Mouse (Mus musculus): Measurements from ENCODE around the gene Ccdc187. TPM values are rescaled to one million over a fixed set of nuclear protein-coding genes. Genes with fewer than 3 reads are reported as not detected.

Ccdc187 gene
- polyA plus RNA-seq, 1 experiment = not detected

- H3K27ac ChIP-seq (ENCODE audit: insufficient read depth, low read length) = no peak overlapping the region
- no peak for TF ChIP-seq POLR2A (IDR thresholded peaks at IDR 0.05; ENCODE audit: low read depth, low read length)
- TF ChIP-seq CTCF (IDR thresholded peaks at IDR 0.05; ENCODE audit: extremely low read depth, insufficient read depth, insufficient read length, insufficient replicate concordance) = no peak
- no peaks in the 10 kb centered on the region for H3K4me1 ChIP-seq (ENCODE audit: control insufficient read depth, insufficient read depth, insufficient read length)
- no peak for DNase-seq (ENCODE audit: low read depth in 1 of 2, low spot score in 2 of 2)
- WGBS = 75% methylated on average over 5 of the region's 5 CpGs
- no peak overlapping the region for H3K4me3 ChIP-seq (ENCODE audit: extremely low read depth, insufficient read depth, insufficient read length)
- no peaks in the 10 kb centered on the region for H3K27me3 ChIP-seq (ENCODE audit: control insufficient read depth, insufficient read depth, low read length)
- no peaks in the 10 kb centered on the region for H3K36me3 ChIP-seq (ENCODE audit: control insufficient read depth, insufficient read depth, low read length)
Observed at GRCm38 (mm10) chr2:26300161-26300807, 5.9 kb upstream of the Ccdc187 start.

DNA sequence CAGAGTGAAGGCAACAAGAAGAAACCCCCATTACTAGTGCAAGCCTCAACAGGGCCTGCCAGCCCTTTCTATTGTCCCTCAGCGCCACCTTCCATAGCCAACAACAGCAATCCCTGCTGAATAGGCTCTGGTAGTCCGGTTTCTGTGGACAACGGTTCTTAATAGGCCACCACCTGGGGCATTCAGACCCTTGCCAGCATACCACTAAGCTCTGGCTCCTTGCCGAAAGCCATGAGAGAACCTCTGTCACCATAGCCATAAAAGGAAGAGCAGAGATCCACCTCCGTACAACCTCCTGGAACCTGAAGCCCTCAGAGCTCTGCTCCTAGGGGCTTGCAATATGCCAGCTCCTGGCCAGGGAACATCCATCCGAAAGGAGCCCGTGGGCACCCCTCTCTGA lies 5.0 kb upstream of the Ccdc187 start:
- Histone ChIP-seq H3K4me3 (ENCODE audit: extremely low read depth, insufficient read depth, insufficient read length) (no peak overlapping the region), H3K27me3 (ENCODE audit: control insufficient read depth, insufficient read depth, low read length) (no peaks in the 10 kb centered on the region), H3K36me3 (ENCODE audit: control insufficient read depth, insufficient read depth, low read length) (no peaks in the 10 kb centered on the region), H3K4me1 (ENCODE audit: control insufficient read depth, insufficient read depth, insufficient read length) (no peaks in the 10 kb centered on the region), H3K27ac (ENCODE audit: insufficient read depth, low read length) (no peak overlapping the region)
- 92% methylated on average over 7 of the region's 7 CpGs for WGBS
- DNase-seq (ENCODE audit: low read depth in 1 of 2, low spot score in 2 of 2) = no peak
- TF ChIP-seq CTCF (IDR thresholded peaks at IDR 0.05; ENCODE audit: extremely low read depth, insufficient read depth, insufficient read length, insufficient replicate concordance) (no peak), POLR2A (IDR thresholded peaks at IDR 0.05; ENCODE audit: low read depth, low read length) (no peak)

- Histone ChIP-seq H3K27ac (ENCODE audit: insufficient read depth, low read length) (no peak overlapping the region), H3K36me3 (ENCODE audit: control insufficient read depth, insufficient read depth, low read length) (no peaks in the 10 kb centered on the region), H3K4me3 (ENCODE audit: extremely low read depth, insufficient read depth, insufficient read length) (no peak overlapping the region), H3K27me3 (ENCODE audit: control insufficient read depth, insufficient read depth, low read length) (no peaks in the 10 kb centered on the region), H3K4me1 (ENCODE audit: control insufficient read depth, insufficient read depth, insufficient read length) (no peaks in the 10 kb centered on the region)
- no peak for DNase-seq (ENCODE audit: low read depth in 1 of 2, low spot score in 2 of 2)
- 33% methylated on average over 4 of the region's 4 CpGs for WGBS
- TF ChIP-seq CTCF (IDR thresholded peaks at IDR 0.05; ENCODE audit: extremely low read depth, insufficient read depth, insufficient read length, insufficient replicate concordance) = no peak
- no peak for TF ChIP-seq POLR2A (IDR thresholded peaks at IDR 0.05; ENCODE audit: low read depth, low read length)
Observed at GRCm38 (mm10) chr2:26298856-26299230, 4.5 kb upstream of the Ccdc187 start.

GRCm38 (mm10) chr2:26298208-26298855 lies 4.0 kb upstream of the Ccdc187 start:
- no peaks in the 10 kb centered on the region for H3K27me3 ChIP-seq (ENCODE audit: control insufficient read depth, insufficient read depth, low read length)
- no peak overlapping the region for H3K4me3 ChIP-seq (ENCODE audit: extremely low read depth, insufficient read depth, insufficient read length)
- DNase-seq (ENCODE audit: low read depth in 1 of 2, low spot score in 2 of 2) = no peak
- 6% methylated on average over 10 of the region's 10 CpGs for WGBS
- no peaks in the 10 kb centered on the region for H3K4me1 ChIP-seq (ENCODE audit: control insufficient read depth, insufficient read depth, insufficient read length)
- TF ChIP-seq POLR2A (IDR thresholded peaks at IDR 0.05; ENCODE audit: low read depth, low read length) (no peak), CTCF (IDR thresholded peaks at IDR 0.05; ENCODE audit: extremely low read depth, insufficient read depth, insufficient read length, insufficient replicate concordance) (no peak)
- H3K27ac ChIP-seq (ENCODE audit: insufficient read depth, low read length) = no peak overlapping the region
- no peaks in the 10 kb centered on the region for H3K36me3 ChIP-seq (ENCODE audit: control insufficient read depth, insufficient read depth, low read length)

DNA sequence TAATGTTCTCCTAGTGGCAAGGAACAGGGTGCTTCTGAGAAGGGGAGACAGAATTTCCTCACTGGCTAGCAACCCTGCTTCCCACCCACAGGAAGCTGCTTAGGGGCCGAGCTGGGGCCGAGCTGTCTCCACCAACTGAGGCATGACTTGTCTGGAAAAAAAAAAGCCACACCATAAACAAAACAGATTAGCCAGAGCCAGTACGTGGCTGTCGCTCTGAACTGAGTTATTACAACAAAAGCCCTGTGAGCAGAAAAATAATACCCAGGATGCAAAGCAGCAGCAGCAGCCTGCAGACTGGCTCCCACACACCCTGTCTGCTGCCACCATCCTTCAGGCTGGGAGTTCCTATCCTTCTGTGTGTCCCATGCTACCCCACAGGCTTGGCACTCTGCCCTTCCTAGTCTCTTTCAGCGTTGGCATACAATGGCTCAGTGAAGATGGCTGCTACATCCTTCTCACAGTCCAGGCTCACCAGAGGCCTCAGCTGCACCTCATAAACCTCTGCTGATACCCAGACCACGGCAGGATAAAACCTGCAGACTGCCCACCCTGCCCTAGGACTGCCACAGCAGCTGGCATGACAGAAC lies 2.3 kb upstream of the Ccdc187 start:
- Histone ChIP-seq H3K36me3 (ENCODE audit: control insufficient read depth, insufficient read depth, low read length) (no peaks in the 10 kb centered on the region), H3K27me3 (ENCODE audit: control insufficient read depth, insufficient read depth, low read length) (no peaks in the 10 kb centered on the region), H3K27ac (ENCODE audit: insufficient read depth, low read length) (no peak overlapping the region), H3K4me3 (ENCODE audit: extremely low read depth, insufficient read depth, insufficient read length) (no peak overlapping the region), H3K4me1 (ENCODE audit: control insufficient read depth, insufficient read depth, insufficient read length) (no peaks in the 10 kb centered on the region)
- WGBS = 15% methylated on average over 6 of the region's 6 CpGs
- TF ChIP-seq CTCF (IDR thresholded peaks at IDR 0.05; ENCODE audit: extremely low read depth, insufficient read depth, insufficient read length, insufficient replicate concordance) = no peak
- no peak for TF ChIP-seq POLR2A (IDR thresholded peaks at IDR 0.05; ENCODE audit: low read depth, low read length)
- no peak for DNase-seq (ENCODE audit: low read depth in 1 of 2, low spot score in 2 of 2)

DNA sequence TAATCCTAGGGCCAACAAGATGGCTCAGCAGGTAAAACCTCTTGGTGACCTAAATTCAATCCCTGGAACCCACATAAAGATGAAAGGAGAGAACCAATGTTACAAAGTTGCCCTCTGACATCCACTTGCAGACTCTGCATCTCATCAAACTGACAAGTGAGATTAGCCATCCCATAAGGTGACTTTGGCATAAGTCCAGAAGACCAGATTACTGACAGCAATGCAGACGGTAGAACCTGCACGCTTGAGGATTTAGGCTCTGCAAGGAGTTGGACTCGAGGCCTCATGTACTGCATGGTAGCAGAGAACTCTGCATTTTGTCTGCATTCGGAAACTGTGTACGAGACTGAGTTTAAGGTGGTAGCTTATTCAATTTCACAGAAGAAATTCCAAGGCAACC lies 4.2 kb downstream of the Ccdc187 start:
- Histone ChIP-seq H3K27me3 (ENCODE audit: control insufficient read depth, insufficient read depth, low read length) (no peaks in the 10 kb centered on the region), H3K4me1 (ENCODE audit: control insufficient read depth, insufficient read depth, insufficient read length) (no peaks in the 10 kb centered on the region), H3K4me3 (ENCODE audit: extremely low read depth, insufficient read depth, insufficient read length) (no peak overlapping the region), H3K36me3 (ENCODE audit: control insufficient read depth, insufficient read depth, low read length) (no peaks in the 10 kb centered on the region), H3K27ac (ENCODE audit: insufficient read depth, low read length) (no peak overlapping the region)
- 91% methylated on average over 5 of the region's 5 CpGs for WGBS
- no peak for DNase-seq (ENCODE audit: low read depth in 1 of 2, low spot score in 2 of 2)
- TF ChIP-seq POLR2A (IDR thresholded peaks at IDR 0.05; ENCODE audit: low read depth, low read length) (no peak), CTCF (IDR thresholded peaks at IDR 0.05; ENCODE audit: extremely low read depth, insufficient read depth, insufficient read length, insufficient replicate concordance) (no peak)

GRCm38 (mm10) chr2:26286391-26286790 lies 8.0 kb downstream of the Ccdc187 start:
- TF ChIP-seq CTCF (IDR thresholded peaks at IDR 0.05; ENCODE audit: extremely low read depth, insufficient read depth, insufficient read length, insufficient replicate concordance) (no peak), POLR2A (IDR thresholded peaks at IDR 0.05; ENCODE audit: low read depth, low read length) (no peak)

More at GRCm38 (mm10) chr2:26286391-26286790, 8.0 kb downstream of the Ccdc187 start:
- Histone ChIP-seq H3K4me3 (ENCODE audit: extremely low read depth, insufficient read depth, insufficient read length) (no peak overlapping the region), H3K4me1 (ENCODE audit: control insufficient read depth, insufficient read depth, insufficient read length) (no peaks in the 10 kb centered on the region), H3K27me3 (ENCODE audit: control insufficient read depth, insufficient read depth, low read length) (no peaks in the 10 kb centered on the region), H3K27ac (ENCODE audit: insufficient read depth, low read length) (no peak overlapping the region), H3K36me3 (ENCODE audit: control insufficient read depth, insufficient read depth, low read length) (no peaks in the 10 kb centered on the region)
- no peak for DNase-seq (ENCODE audit: low read depth in 1 of 2, low spot score in 2 of 2)
- WGBS = 90% methylated on average over 7 of the region's 7 CpGs
